Mouse (Mus musculus) intestine, postnatal 0 days (tissue): ENCODE data around the gene Dnajc13. TPM values are rescaled to one million over a fixed set of nuclear protein-coding genes. Genes with fewer than 3 reads are reported as not detected.

Experiments used
- ATAC-seq: fragments of 200-750 bp; cut with Nextera tagmentation; 2 replicates; pipeline ENCODE4 v1.8.0; 2017; ENCODE audit warnings: mild to moderate bottlenecking, moderate TSS enrichment, moderate library complexity
- H3K27ac ChIP-seq: fragments of 300-500 bp; sonication (generic); 2 replicates; pipeline ENCODE4 v1.5.1; 2014; ENCODE audit warnings: mild to moderate bottlenecking, low read depth, low read length, moderate library complexity
- H3K27me3 ChIP-seq: fragments of 300-500 bp; sonication (generic); replicated peaks from 2 replicates; pipeline ENCODE4 v1.6.1; 2014; ENCODE audit warnings: low read length, mixed read lengths; ENCODE audit not compliant: control insufficient read depth, insufficient read depth
- H3K36me3 ChIP-seq: fragments of 300-500 bp; sonication (generic); 2 replicates; pipeline ENCODE4 v1.6.1; 2014; ENCODE audit warnings: mild to moderate bottlenecking, moderate library complexity; ENCODE audit not compliant: control insufficient read depth, insufficient read depth
- H3K4me1 ChIP-seq: fragments of 300-500 bp; sonication (generic); replicated peaks from 2 replicates; pipeline ENCODE4 v1.6.1; 2014; ENCODE audit warnings: antibody characterized with exemption, low read length, mixed read lengths; ENCODE audit not compliant: control insufficient read depth, insufficient read depth
- H3K4me2 ChIP-seq: fragments of 300-500 bp; sonication (generic); replicated peaks from 2 replicates; pipeline ENCODE4 v1.6.1; 2014; ENCODE audit warnings: low read depth, mild to moderate bottlenecking, moderate library complexity
- H3K4me3 ChIP-seq: fragments of 300-500 bp; sonication (generic); 2 replicates; pipeline ENCODE4 v1.5.1; 2014; ENCODE audit warnings: low read depth, low read length
- H3K9ac ChIP-seq: fragments of 300-500 bp; sonication (generic); 2 replicates; pipeline ENCODE4 v1.6.1; 2014; ENCODE audit warnings: mild to moderate bottlenecking, low read depth, low read length
- H3K9me3 ChIP-seq: fragments of 300-500 bp; sonication (generic); 2 replicates; pipeline ENCODE4 v1.6.1; 2016; ENCODE audit warnings: mixed run types; ENCODE audit not compliant: control insufficient read depth
- CTCF ChIP-seq: sonication (generic); IDR thresholded peaks from 2 replicates; pipeline ENCODE4 v1.5.1; 2016; ENCODE audit warnings: low read depth, mild to moderate bottlenecking, control low read depth, antibody characterized with exemption, moderate library complexity
- WGBS: fragments of 180-500 bp; shearing (Covaris S2); extraction: QIAGEN DNeasy Blood & Tissue Kit; methylation state at CpG from one replicate; pipeline ENCODE4 v1.1.7; 2014; 5-methylcytosine and 5-hydroxymethylcytosine counted together
- polyA plus RNA-seq: library from polyadenylated mRNA; unstranded; fragments of >200 nt; fragmentation: Nextera tagmentation; extraction: Ambion mirVana; gene quantifications from 2 replicates; pipeline ENCODE4 v1.2.1, GENCODE M21; 2015

Gene Dnajc13
- polyA plus RNA-seq, 1 experiment from 2014 or later: 26.8 TPM

DNA sequence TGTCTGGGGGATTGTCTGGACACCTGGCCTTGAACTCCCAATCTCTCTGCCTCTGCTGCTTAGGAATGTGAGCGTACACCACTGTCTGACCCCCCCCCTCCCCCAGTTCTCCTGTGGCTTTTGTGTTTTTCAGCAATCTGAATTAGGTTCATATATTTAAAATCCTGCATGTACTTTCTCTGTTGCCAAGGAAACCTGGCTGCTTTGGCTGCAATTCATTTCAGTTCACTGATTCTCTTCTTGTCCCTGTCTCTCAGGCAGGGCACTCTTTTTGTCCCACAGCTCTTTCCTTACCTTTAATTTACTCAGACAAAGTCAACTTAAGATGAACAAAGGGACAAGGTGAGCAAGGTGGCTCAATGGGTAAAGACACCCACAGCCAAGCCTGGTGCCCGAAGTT is 134.6 kb downstream of the Dnajc13 start:
- Histone ChIP-seq H3K4me3 (no peak overlapping the region), H3K4me2 (no peak overlapping the region), H3K27ac (no peak overlapping the region), H3K9ac (no peak overlapping the region), H3K9me3 (no peaks in the 10 kb centered on the region), H3K27me3 (no peaks in the 10 kb centered on the region), H3K4me1 (no peaks in the 10 kb centered on the region), H3K36me3 (peaks cover 16% of the 10 kb centered on the region; the same call in 1 of the 2 replicates)
- TF ChIP-seq CTCF: no peak
- no peak for ATAC-seq
- 77% methylated on average over 2 of the region's 2 CpGs for WGBS

DNA sequence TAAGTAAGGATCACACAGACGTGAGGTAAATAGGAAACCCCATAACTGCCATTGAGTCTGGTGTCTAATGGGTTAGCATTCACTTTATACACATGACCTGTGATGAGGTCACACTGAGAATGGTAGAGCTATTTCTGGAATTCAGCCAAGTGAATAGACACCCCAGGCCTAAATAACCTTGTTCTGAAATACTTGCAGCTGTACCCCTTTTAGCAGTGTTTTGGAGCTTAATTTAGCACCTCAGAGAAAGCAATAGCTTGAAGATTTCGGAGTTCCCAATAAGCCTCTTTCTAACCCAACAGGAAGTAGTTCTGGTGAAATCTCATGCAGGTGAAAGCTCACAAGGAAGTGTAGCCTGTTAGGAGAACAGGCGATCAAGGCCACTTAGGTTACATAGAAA is 135.9 kb downstream of the Dnajc13 start, which contains the start of gene Ackr4:
Gene Ackr4 (minus strand): TSS at position 101 of the 400 bp plus-strand sequence.
- 94% methylated on average over 3 of the region's 3 CpGs for WGBS
- Histone ChIP-seq H3K4me1 (no peaks in the 10 kb centered on the region), H3K4me2 (no peak within 1 kb of the TSS), H3K27me3 (no peaks in the 10 kb centered on the region), H3K9me3 (no peaks in the 10 kb centered on the region), H3K4me3 (no peak within 1 kb of the TSS), H3K9ac (no peak within 1 kb of the TSS), H3K36me3 (peaks cover 16% of the 10 kb centered on the region; the same call in 1 of the 2 replicates), H3K27ac (no peak within 1 kb of the TSS)
- ATAC-seq: no peak
- TF ChIP-seq CTCF: no peak

DNA sequence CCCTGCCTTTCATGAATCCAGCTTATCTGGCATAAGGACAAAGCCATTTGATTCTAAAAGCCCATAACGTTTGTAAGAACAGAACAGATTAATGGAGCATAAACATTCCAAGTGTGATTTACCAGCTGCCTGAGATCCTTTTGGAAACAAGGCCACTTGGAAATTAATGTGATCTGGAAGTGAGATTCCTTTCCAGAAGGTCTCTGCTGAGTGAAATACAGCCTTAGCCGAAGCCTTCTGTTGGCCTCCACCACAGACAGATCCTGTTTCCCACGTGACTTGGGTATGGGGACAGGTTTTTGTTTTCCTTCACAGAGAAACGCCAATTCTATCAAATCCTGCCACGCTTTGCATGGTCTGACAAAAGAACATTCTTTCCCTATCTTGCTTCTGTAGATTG is 139.1 kb downstream of the Dnajc13 start:
- WGBS: 46% methylated on average over 5 of the region's 5 CpGs
- no peak overlapping the region for H3K4me2 ChIP-seq
- TF ChIP-seq CTCF: no peak

DNA sequence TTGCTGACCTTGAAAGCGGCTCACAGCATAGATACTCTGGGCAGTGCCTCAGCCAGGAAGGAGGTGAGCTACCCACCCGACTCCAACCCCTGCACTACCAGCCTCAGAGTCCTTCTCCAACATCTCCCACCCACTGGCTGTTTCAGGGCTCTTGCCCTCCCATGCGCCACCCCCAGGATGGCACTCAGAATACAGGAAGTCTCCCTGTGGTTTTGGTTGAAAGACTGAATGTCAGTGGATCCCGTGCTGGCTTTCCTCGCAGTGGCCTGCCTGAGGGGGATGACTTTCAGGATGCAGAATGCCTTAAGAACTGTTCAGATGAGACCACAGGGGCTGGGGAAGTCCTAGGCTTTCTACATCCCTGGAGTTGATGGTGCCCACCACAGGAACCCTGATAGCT is 139.6 kb downstream of the Dnajc13 start:
- Histone ChIP-seq H3K27ac (no peak overlapping the region), H3K4me2 (no peak overlapping the region)

More for the DNA sequence above, 139.1 kb downstream of the Dnajc13 start:
- H3K4me1 ChIP-seq: no peaks in the 10 kb centered on the region
- ATAC-seq: no peak
- H3K27me3 ChIP-seq: no peaks in the 10 kb centered on the region
- no peak overlapping the region for H3K9ac ChIP-seq
- no peaks in the 10 kb centered on the region for H3K9me3 ChIP-seq
- no peak overlapping the region for H3K4me3 ChIP-seq
- no peak overlapping the region for H3K27ac ChIP-seq
- peaks cover 27% of the 10 kb centered on the region; the same call in 1 of the 2 replicates for H3K36me3 ChIP-seq

DNA sequence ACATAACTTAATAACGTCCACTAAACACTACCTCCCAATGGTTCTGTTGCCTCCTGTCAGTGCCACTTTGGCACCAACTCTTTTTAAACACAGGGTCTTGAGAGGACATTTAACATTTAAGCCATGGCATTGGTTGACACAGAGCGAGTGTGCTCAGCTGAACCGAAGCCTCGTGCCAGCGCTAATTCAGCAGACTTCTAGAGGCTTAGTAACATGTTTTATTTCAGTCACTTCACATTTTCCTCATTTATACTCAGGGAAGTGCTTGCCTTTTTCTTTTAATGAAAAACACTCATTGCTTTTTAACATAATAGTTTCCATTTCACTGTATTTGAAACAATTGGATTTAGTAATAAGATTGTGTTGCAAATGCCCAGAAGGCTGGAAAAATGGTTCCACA is 153.6 kb downstream of the Dnajc13 start:
- 89% methylated on average over 5 of the region's 5 CpGs for WGBS
- Histone ChIP-seq H3K4me3 (no peak overlapping the region), H3K9ac (no peak overlapping the region), H3K27ac (no peak overlapping the region), H3K27me3 (no peaks in the 10 kb centered on the region), H3K4me2 (no peak overlapping the region), H3K36me3 (0 out of 2 replicates have a peak, but pooled peaks cover 2% of the 10 kb centered on the region), H3K4me1 (no peaks in the 10 kb centered on the region), H3K9me3 (no peaks in the 10 kb centered on the region)
- no peak for ATAC-seq
- no peak for TF ChIP-seq CTCF

More for the DNA sequence above, 139.6 kb downstream of the Dnajc13 start:
- Histone ChIP-seq H3K4me3 (no peak overlapping the region), H3K9ac (no peak overlapping the region), H3K36me3 (peaks cover 29% of the 10 kb centered on the region; the same call in 1 of the 2 replicates), H3K4me1 (no peaks in the 10 kb centered on the region), H3K9me3 (no peaks in the 10 kb centered on the region), H3K27me3 (no peaks in the 10 kb centered on the region)
- 71% methylated on average over 5 of the region's 5 CpGs for WGBS
- ATAC-seq: no peak
- peak; percentile 23; the same call in 1 of the 2 replicates for TF ChIP-seq CTCF

DNA sequence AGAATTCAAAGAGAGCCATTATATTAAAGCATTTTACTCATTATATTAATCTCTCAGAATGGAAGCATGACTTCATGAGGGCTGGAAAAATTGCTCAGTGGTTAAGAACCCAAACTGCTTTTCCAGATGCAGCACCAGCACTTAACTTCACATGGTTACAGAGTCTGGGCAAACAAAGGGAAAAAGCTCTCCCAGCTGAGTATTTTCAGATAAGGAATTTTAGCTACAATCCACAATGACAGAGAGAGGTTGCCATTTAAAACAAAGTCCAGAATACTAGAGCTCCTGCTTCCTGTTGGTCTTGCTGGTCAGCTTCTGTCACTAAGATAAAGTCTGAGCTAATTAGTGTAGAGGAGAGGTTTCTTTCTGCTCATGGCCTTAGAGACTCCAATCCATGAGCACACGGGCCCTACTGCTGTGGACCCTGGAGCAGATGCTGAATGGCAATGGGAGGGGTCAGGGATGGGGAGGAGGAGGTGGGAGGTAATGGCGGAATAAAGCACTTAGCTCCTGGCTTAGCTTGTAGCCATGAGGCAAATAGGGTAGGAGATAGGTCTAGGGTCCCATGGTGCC is 154.1 kb downstream of the Dnajc13 start:
- Histone ChIP-seq H3K4me3 (no peak overlapping the region), H3K4me2 (no peak overlapping the region), H3K9ac (no peak overlapping the region), H3K27ac (no peak overlapping the region), H3K9me3 (no peaks in the 10 kb centered on the region), H3K36me3 (0 out of 2 replicates have a peak, but pooled peaks cover 5% of the 10 kb centered on the region), H3K4me1 (no peaks in the 10 kb centered on the region), H3K27me3 (no peaks in the 10 kb centered on the region)
- no peak for TF ChIP-seq CTCF
- WGBS: 69% methylated on average over 2 of the region's 2 CpGs
- ATAC-seq: no peak

DNA sequence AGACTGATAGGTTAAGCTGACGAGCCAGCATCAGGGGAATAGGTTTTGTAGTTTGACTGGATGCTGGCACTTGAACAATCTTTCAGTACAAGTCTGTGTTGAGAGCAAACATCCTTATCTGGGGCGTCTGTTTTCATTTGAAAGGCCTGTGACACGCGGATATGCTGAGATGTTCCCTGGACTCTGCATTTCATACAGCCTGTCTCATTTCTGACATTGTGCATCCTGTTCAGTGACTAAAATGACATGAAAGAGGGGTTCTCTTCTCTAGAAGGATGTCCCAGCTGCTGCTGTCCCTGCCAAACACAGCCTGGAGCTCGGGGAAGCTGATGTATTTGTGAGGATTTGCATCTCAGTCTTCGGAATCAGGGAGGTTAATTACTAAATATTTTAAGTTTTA is 155.2 kb downstream of the Dnajc13 start:
- no peak for ATAC-seq
- Histone ChIP-seq H3K4me2 (no peak overlapping the region), H3K27me3 (no peaks in the 10 kb centered on the region), H3K36me3 (0 out of 2 replicates have a peak, but pooled peaks cover 5% of the 10 kb centered on the region), H3K4me1 (no peaks in the 10 kb centered on the region), H3K27ac (no peak overlapping the region), H3K9me3 (no peaks in the 10 kb centered on the region), H3K4me3 (no peak overlapping the region), H3K9ac (no peak overlapping the region)
- no peak for TF ChIP-seq CTCF
- 41% methylated on average over 6 of the region's 6 CpGs for WGBS
